27 mouse cellular contexts compared by ENCODE assay signal in the genomic region with DNA sequence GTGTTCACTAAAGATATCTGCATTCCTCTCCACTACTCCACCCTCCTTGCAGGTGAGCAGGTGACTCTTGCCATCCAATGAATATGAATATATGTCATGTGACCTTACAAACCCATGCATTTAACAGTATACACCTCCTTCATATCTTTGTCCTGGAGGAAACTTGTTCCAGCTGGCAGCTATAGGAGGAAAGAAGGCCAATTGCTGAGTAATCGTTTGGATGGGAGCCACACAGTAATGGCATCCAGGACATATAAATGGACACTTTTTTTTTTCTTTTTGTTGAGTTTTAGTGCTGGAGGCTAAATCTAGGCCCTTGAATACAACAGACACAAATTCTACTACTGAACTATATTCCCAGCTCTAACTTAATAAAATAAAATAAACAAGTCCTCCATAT.
"Had no signal": no experiment of that assay in that cellular context is flagged by ENCODE, and none has a peak within 500 bp of the region (broad histone marks: within the 10 kb centered on the region; RNA-seq: fewer than 3 reads in every experiment).

No protein-coding gene starts in this region.

- DNase-seq: gastrocnemius, adult 2 months; gastrocnemius, postnatal 10 days; gastrocnemius, postnatal 25 days; heart, adult 11 months; heart, postnatal 10 days; heart, postnatal 36 days; kidney, adult 11 months; kidney, adult 2 months; kidney, adult 9 months; kidney, postnatal 14 days; kidney, postnatal 36 days; liver; liver, embryonic 13.5 days had no signal

- H3K9ac ChIP-seq: heart, embryonic 12.5 days; hindbrain, embryonic 13.5 days; hindbrain, embryonic 15.5 days; kidney, embryonic 15.5 days; limb, embryonic 12.5 days; liver, embryonic 13.5 days; liver, embryonic 15.5 days had no signal

- H3K4me2 ChIP-seq: heart, embryonic 12.5 days; hindbrain, embryonic 13.5 days; hindbrain, embryonic 15.5 days; kidney, embryonic 15.5 days; limb, embryonic 12.5 days; liver, embryonic 11.5 days; liver, embryonic 13.5 days; liver, embryonic 15.5 days had no signal

- H3K36me3 ChIP-seq: heart, embryonic 10.5 days; heart, embryonic 12.5 days; hindbrain, embryonic 13.5 days; hindbrain, embryonic 15.5 days; kidney, embryonic 15.5 days; limb, embryonic 10.5 days; limb, embryonic 12.5 days; liver, embryonic 13.5 days; liver, embryonic 15.5 days had no signal

- H3K4me1 ChIP-seq: heart, embryonic 10.5 days; heart, embryonic 12.5 days; hindbrain, embryonic 13.5 days; hindbrain, embryonic 15.5 days; kidney, embryonic 15.5 days; limb, embryonic 10.5 days; limb, embryonic 12.5 days; liver, embryonic 13.5 days; liver, embryonic 15.5 days had no signal

- H3K27me3 ChIP-seq: heart, embryonic 12.5 days; hindbrain, embryonic 13.5 days; hindbrain, embryonic 15.5 days; kidney, embryonic 15.5 days; limb, embryonic 12.5 days; liver, embryonic 13.5 days; liver, embryonic 15.5 days had no signal

- H3K9me3 ChIP-seq: heart, embryonic 10.5 days; heart, embryonic 12.5 days; hindbrain, embryonic 13.5 days; hindbrain, embryonic 15.5 days; kidney, embryonic 15.5 days; limb, embryonic 10.5 days; limb, embryonic 12.5 days; liver, embryonic 13.5 days; liver, embryonic 15.5 days had no signal

- H3K4me3 ChIP-seq: gastrocnemius, adult 2 months; heart, embryonic 10.5 days; heart, embryonic 12.5 days; hindbrain, embryonic 13.5 days; hindbrain, embryonic 15.5 days; kidney, embryonic 15.5 days; layer of hippocampus, adult 2 months; left cerebral cortex, adult 2 months; limb, embryonic 10.5 days; limb, embryonic 12.5 days; liver, embryonic 13.5 days; liver, embryonic 15.5 days had no signal

- H3K27ac ChIP-seq: gastrocnemius, adult 2 months; heart, embryonic 10.5 days; hindbrain, embryonic 13.5 days; hindbrain, embryonic 15.5 days; hindbrain, postnatal 0 days; kidney, embryonic 15.5 days; kidney, postnatal 0 days; layer of hippocampus, adult 2 months; left cerebral cortex, adult 2 months; limb, embryonic 10.5 days; limb, embryonic 12.5 days; liver, embryonic 13.5 days; liver, embryonic 15.5 days had no signal

- ATAC-seq: hindbrain, postnatal 0 days; intestine, embryonic 16.5 days had no signal
